Mouse (Mus musculus) liver, embryonic 13.5 days (tissue): ENCODE data around the gene Grb14. TPM values are rescaled to one million over a fixed set of nuclear protein-coding genes. Genes with fewer than 3 reads are reported as not detected.

Source experiments
- polyA plus RNA-seq: library from polyadenylated mRNA; unstranded; fragments of >200 nt; fragmentation: Nextera tagmentation; extraction: Ambion mirVana; gene quantifications from 2 replicates; pipeline ENCODE4 v1.2.1, GENCODE M21; 2015

Grb14 gene
- polyA plus RNA-seq, 1 experiment from 2014 or later = 5.6 TPM

Other genes starting within 250 kb of the Grb14 start
- gene Cobll1, start 214.4 kb upstream of the Grb14 start, polyA plus RNA-seq = 2.3 and 3.9 TPM in 2 replicates